ENCODE assay signal across 9 mouse cellular contexts in the genomic region with DNA sequence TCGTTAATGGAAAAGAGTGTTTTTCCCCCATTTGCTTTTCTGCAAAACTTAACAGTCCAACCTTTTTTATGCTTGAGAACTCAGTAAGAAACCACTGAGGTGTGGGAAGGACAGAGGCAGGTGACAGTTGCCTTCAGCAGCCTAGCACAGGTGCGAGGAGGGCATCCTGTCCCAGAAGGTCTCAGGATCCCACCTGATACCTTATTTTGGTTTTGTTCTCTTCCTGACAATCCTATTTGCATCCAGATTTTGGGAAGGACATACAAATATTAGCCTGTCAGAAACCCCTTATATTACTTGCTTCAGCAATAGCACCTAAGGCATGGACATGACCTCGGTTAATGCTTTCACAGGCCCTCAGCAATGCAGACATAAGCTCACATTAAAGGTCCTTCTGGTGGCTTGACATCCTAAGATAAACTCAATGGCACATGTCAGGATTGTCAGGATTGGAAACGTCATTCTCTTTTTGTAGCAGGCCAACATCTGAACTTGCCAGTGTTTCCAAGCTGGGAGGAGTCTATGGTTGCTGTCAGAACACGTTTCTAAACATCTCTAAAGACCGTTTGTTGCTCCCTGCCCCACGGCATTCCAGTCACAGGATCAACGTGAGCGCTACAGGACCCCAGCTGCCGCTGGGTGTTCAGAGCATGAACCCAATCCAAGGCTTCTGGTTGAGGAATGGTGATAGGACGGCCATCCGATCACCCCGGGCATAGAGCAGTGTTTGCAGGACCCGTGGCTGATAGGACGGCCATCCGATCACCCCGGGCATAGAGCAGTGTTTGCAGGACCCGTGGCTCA. TPM values are rescaled to one million over a fixed set of nuclear protein-coding genes. Genes with fewer than 3 reads are reported as not detected.
A peak's percentile ranks its signal among the peaks of the same experiment; 100 is the strongest.
DNase-seq lines count a peak whose midpoint lies in the region; ATAC-seq and TF ChIP-seq lines count a peak whose summit lies in the region.
"Had no signal": no experiment of that assay in that cellular context is flagged by ENCODE, and none has a peak within 500 bp of the region (broad histone marks: within the 10 kb centered on the region; RNA-seq: fewer than 3 reads in every experiment).

No protein-coding gene starts in this region.

- H3K4me3 ChIP-seq in intestine, postnatal 0 days (ENCODE audit: low read depth, low read length): no peak overlapping the region
- no peak overlapping the region for H3K4me3 ChIP-seq in intestine, embryonic 15.5 days (replicated peaks)
- H3K4me3 ChIP-seq in ES-E14 (ENCODE audit: insufficient read depth in 1 of 2, low read depth in 1 of 2, low read length in 2 of 2, poor library complexity in 1 of 2, severe bottlenecking in 1 of 2): no peak overlapping the region; a peak in 1 of 4 replicates
- peak overlapping the region; percentile 13 for H3K4me3 ChIP-seq in heart, embryonic 13.5 days
- H3K4me3 ChIP-seq in midbrain, embryonic 15.5 days: no peak overlapping the region
- no peak overlapping the region for H3K4me3 ChIP-seq in thymus, adult 2 months (ENCODE audit: control insufficient read depth, insufficient read depth, low read length)

- no peak for DNase-seq in ES-E14 (ENCODE audit: low read depth, low spot score)
- DNase-seq in lung, postnatal 36 days: peak; percentile 71
- no peak for DNase-seq in urinary bladder, adult 2 months (ENCODE audit: low spot score)
- no peak for DNase-seq in thymus, adult 2 months
- DNase-seq: cerebellum, adult 2 months had no signal

- no peak overlapping the region for H3K27ac ChIP-seq in intestine, postnatal 0 days (ENCODE audit: low read depth, low read length)
- no peak overlapping the region for H3K27ac ChIP-seq in intestine, embryonic 15.5 days
- peak overlapping the region; percentile 91; the same call in 1 of the 2 replicates for H3K27ac ChIP-seq in ES-E14 (ENCODE audit: insufficient read depth, low read depth, low read length, poor library complexity, severe bottlenecking)
- peak overlapping the region; percentile 100; the same call in 1 of the 2 replicates for H3K27ac ChIP-seq in heart, embryonic 13.5 days (replicated peaks)
- H3K27ac ChIP-seq in midbrain, embryonic 15.5 days: no peak overlapping the region
- H3K27ac ChIP-seq in thymus, adult 2 months (ENCODE audit: control insufficient read depth, insufficient read depth, low read length): no peak overlapping the region

- H3K36me3 ChIP-seq in intestine, postnatal 0 days (ENCODE audit: control insufficient read depth, insufficient read depth): peaks cover 5% of the 10 kb centered on the region; the same call in 1 of the 2 replicates
- no peaks in the 10 kb centered on the region for H3K36me3 ChIP-seq in intestine, embryonic 15.5 days
- peaks cover 7% of the 10 kb centered on the region; the same call in 1 of the 2 replicates for H3K36me3 ChIP-seq in ES-E14 (ENCODE audit: control insufficient read depth, insufficient read depth, low read length, poor library complexity, severe bottlenecking)
- H3K36me3 ChIP-seq in heart, embryonic 13.5 days: no peaks in the 10 kb centered on the region
- no peaks in the 10 kb centered on the region for H3K36me3 ChIP-seq in midbrain, embryonic 15.5 days (replicated peaks)
- H3K36me3 ChIP-seq in thymus, adult 2 months (ENCODE audit: control insufficient read depth, insufficient read depth, low read length): no peaks in the 10 kb centered on the region

- 69% methylated on average over 18 of the region's 18 CpGs for WGBS in intestine, postnatal 0 days
- 70% methylated on average over 18 of the region's 18 CpGs for WGBS in intestine, embryonic 15.5 days
- 64% methylated on average over 18 of the region's 18 CpGs for WGBS in heart, embryonic 13.5 days
- 76% methylated on average over 18 of the region's 18 CpGs for WGBS in midbrain, embryonic 15.5 days
- 89% methylated on average over 18 of the region's 18 CpGs for WGBS in thymus, adult 2 months

- no peaks in the 10 kb centered on the region for H3K4me1 ChIP-seq in intestine, postnatal 0 days (replicated peaks; ENCODE audit: control insufficient read depth, insufficient read depth, low read length)
- H3K4me1 ChIP-seq in intestine, embryonic 15.5 days (replicated peaks): peaks cover 28% of the 10 kb centered on the region
- peaks cover 15 to 17% of the 10 kb centered on the region in 2 experiments for H3K4me1 ChIP-seq in ES-E14 (ENCODE audit: control insufficient read depth in 2 of 2, insufficient read depth in 2 of 2, low read length in 2 of 2, poor library complexity in 1 of 2)
- H3K4me1 ChIP-seq in heart, embryonic 13.5 days: peaks cover 79% of the 10 kb centered on the region
- H3K4me1 ChIP-seq in midbrain, embryonic 15.5 days: peaks cover 34% of the 10 kb centered on the region
- peaks cover 28% of the 10 kb centered on the region for H3K4me1 ChIP-seq in thymus, adult 2 months (replicated peaks; ENCODE audit: control insufficient read depth, insufficient read depth, low read length)

- no peak overlapping the region for H3K4me2 ChIP-seq in intestine, postnatal 0 days (replicated peaks; ENCODE audit: low read depth)
- no peak overlapping the region for H3K4me2 ChIP-seq in intestine, embryonic 15.5 days (replicated peaks)
- H3K4me2 ChIP-seq in heart, embryonic 13.5 days: peak overlapping the region; percentile 80
- H3K4me2 ChIP-seq in midbrain, embryonic 15.5 days: no peak overlapping the region

- TF ChIP-seq CTCF in intestine, postnatal 0 days (IDR thresholded peaks at IDR 0.05; ENCODE audit: low read depth): no peak
- TF ChIP-seq CTCF in thymus, adult 2 months (IDR thresholded peaks at IDR 0.05; ENCODE audit: borderline replicate concordance, control insufficient read depth, extremely low read depth, insufficient read depth, low read length, poor library complexity): no peak

- H3K9me3 ChIP-seq in intestine, postnatal 0 days (ENCODE audit: control insufficient read depth): no peaks in the 10 kb centered on the region
- H3K9me3 ChIP-seq in intestine, embryonic 15.5 days: no peaks in the 10 kb centered on the region
- H3K9me3 ChIP-seq in ES-E14 (ENCODE audit: control insufficient read depth, insufficient read depth, low read depth, low read length): no peaks in the 10 kb centered on the region
- H3K9me3 ChIP-seq in heart, embryonic 13.5 days: no peaks in the 10 kb centered on the region
- H3K9me3 ChIP-seq in midbrain, embryonic 15.5 days: no peaks in the 10 kb centered on the region

- ATAC-seq in intestine, postnatal 0 days: peak; percentile 7; the same call in 1 of the 2 replicates
- no peak for ATAC-seq in intestine, embryonic 15.5 days
- ATAC-seq in heart, embryonic 13.5 days (ENCODE audit: extremely low read depth, insufficient number of reproducible peaks, low FRiP score, low TSS enrichment): no peak
- no peak for ATAC-seq in midbrain, embryonic 15.5 days (replicated peaks)

- in situ Hi-C loops in ES-E14 (cut with MboI; ENCODE audit: low sequenced_read_pairs in 2 of 2, unreplicated experiment in 2 of 2): loop anchor here (5.0 to 10.0 kb wide), 2 partner anchors 33 to 45 kb away; no protein-coding TSS in a partner anchor

- H3K9ac ChIP-seq in intestine, postnatal 0 days (ENCODE audit: low read depth, low read length): no peak overlapping the region
- no peak overlapping the region for H3K9ac ChIP-seq in intestine, embryonic 15.5 days
- H3K9ac ChIP-seq in ES-E14 (ENCODE audit: insufficient read depth, low read depth, low read length, poor library complexity, severe bottlenecking): no peak overlapping the region; the same call in 1 of the 2 replicates
- H3K9ac ChIP-seq in heart, embryonic 13.5 days: peak overlapping the region; percentile 81
- no peak overlapping the region for H3K9ac ChIP-seq in midbrain, embryonic 15.5 days

- no peaks in the 10 kb centered on the region for H3K27me3 ChIP-seq in intestine, postnatal 0 days (replicated peaks; ENCODE audit: control insufficient read depth, insufficient read depth, low read length)
- no peaks in the 10 kb centered on the region for H3K27me3 ChIP-seq in intestine, embryonic 15.5 days (replicated peaks)
- no peaks in the 10 kb centered on the region for H3K27me3 ChIP-seq in heart, embryonic 13.5 days (replicated peaks)
- H3K27me3 ChIP-seq in midbrain, embryonic 15.5 days (replicated peaks): no peaks in the 10 kb centered on the region
- H3K27me3 ChIP-seq in thymus, adult 2 months (ENCODE audit: control insufficient read depth, insufficient read depth, low read length): no peaks in the 10 kb centered on the region

- TF ChIP-seq POLR2A in thymus, adult 2 months (IDR thresholded peaks at IDR 0.05; ENCODE audit: control insufficient read depth, extremely low read depth, insufficient read depth, low read length, poor library complexity): no peak

TF ChIP-seq in ES-E14, 5 proteins besides CTCF, POLR2A, EP300 and RAD21 (continues in another document):
- TF ChIP-seq MAFK (IDR thresholded peaks at IDR 0.05; ENCODE audit: insufficient read depth, low read depth, low read length) (no peak), HCFC1 (IDR thresholded peaks at IDR 0.05; ENCODE audit: borderline replicate concordance, insufficient read depth, low read length) (no peak)

RNA-seq across cellular contexts. Expression of gene Frmd8, which starts 34.8 kb away (rescaled TPM):
- 21.7 and 24.0 TPM in 2 replicates for polyA plus RNA-seq in intestine, postnatal 0 days (2015; fragmentation: Nextera tagmentation; extraction: Ambion mirVana)
- 26.9 and 28.0 TPM in 2 replicates for polyA plus RNA-seq in intestine, embryonic 15.5 days (2015; fragmentation: Nextera tagmentation; extraction: Ambion mirVana)
- 33.4 and 35.7 TPM in 2 replicates for total RNA-seq in ES-E14 (2012; rRNA removed)
- polyA plus RNA-seq in heart, embryonic 13.5 days (2015; fragmentation: Nextera tagmentation; extraction: Ambion mirVana): 27.4 and 29.0 TPM in 2 replicates
- 16.1 and 19.2 TPM in 2 replicates for polyA plus RNA-seq in midbrain, embryonic 15.5 days (2015; fragmentation: Nextera tagmentation; extraction: Ambion mirVana)
- 20.7 and 21.6 TPM in 2 replicates for polyA plus RNA-seq in urinary bladder, adult 2 months (2012; rRNA removed)
- polyA plus RNA-seq in thymus, adult 2 months (2012; rRNA removed): 121 and 129 TPM in 2 replicates

RNA-seq across cellular contexts. Expression of gene Slc25a45, which starts 37.3 kb away (rescaled TPM):
- 3.8 and 4.0 TPM in 2 replicates for polyA plus RNA-seq in intestine, postnatal 0 days (2015; fragmentation: Nextera tagmentation; extraction: Ambion mirVana)
- polyA plus RNA-seq in intestine, embryonic 15.5 days (2015; fragmentation: Nextera tagmentation; extraction: Ambion mirVana): 3.5 and 4.2 TPM in 2 replicates
- 1.2 and 1.9 TPM in 2 replicates for total RNA-seq in ES-E14 (2012; rRNA removed)
- polyA plus RNA-seq in heart, embryonic 13.5 days (2015; fragmentation: Nextera tagmentation; extraction: Ambion mirVana): 3.7 and 4.2 TPM in 2 replicates
- 2.0 and 2.9 TPM in 2 replicates for polyA plus RNA-seq in midbrain, embryonic 15.5 days (2015; fragmentation: Nextera tagmentation; extraction: Ambion mirVana)
- polyA plus RNA-seq in urinary bladder, adult 2 months (2012; rRNA removed): 19.2 and 25.1 TPM in 2 replicates
- polyA plus RNA-seq in thymus, adult 2 months (2012; rRNA removed): 57.5 and 57.9 TPM in 2 replicates

RNA-seq across cellular contexts. Expression of gene Tigd3, which starts 53.7 kb away (rescaled TPM):
- 1.0 and 1.2 TPM in 2 replicates for polyA plus RNA-seq in intestine, postnatal 0 days (2015; fragmentation: Nextera tagmentation; extraction: Ambion mirVana)
- polyA plus RNA-seq in intestine, embryonic 15.5 days (2015; fragmentation: Nextera tagmentation; extraction: Ambion mirVana): 1.9 and 2.7 TPM in 2 replicates
- total RNA-seq in ES-E14 (2012; rRNA removed): 2.1 and 2.2 TPM in 2 replicates
- 1.9 and 2.0 TPM in 2 replicates for polyA plus RNA-seq in heart, embryonic 13.5 days (2015; fragmentation: Nextera tagmentation; extraction: Ambion mirVana)
- 13.8 and 16.4 TPM in 2 replicates for polyA plus RNA-seq in midbrain, embryonic 15.5 days (2015; fragmentation: Nextera tagmentation; extraction: Ambion mirVana)
- 0.69 and 0.87 TPM in 2 replicates for polyA plus RNA-seq in urinary bladder, adult 2 months (2012; rRNA removed)
- polyA plus RNA-seq in thymus, adult 2 months (2012; rRNA removed): 4.0 and 4.7 TPM in 2 replicates

Comparison
In these comparisons a context has a peak if more than half of its experiments do, and no peak if none do; other contexts are left out.
1. H3K27ac ChIP-seq: peak in ES-E14 (single experiment) and heart, embryonic 13.5 days (single experiment); none in intestine, postnatal 0 days (single experiment), intestine, embryonic 15.5 days (single experiment), midbrain, embryonic 15.5 days (single experiment) and thymus, adult 2 months (single experiment).